Mouse (Mus musculus) right cerebral cortex, postnatal 14 days (tissue): ENCODE measurements at regions not wholly inside any gene's neighbourhood (a gene's known extent, or its start where the extent isn't known, plus 50 kb on each side); places are given as distances from the start of the nearest gene placed in this dataset.

Experiments used
- DNase-seq: peaks from one replicate; pipeline ENCODE4 v3.0.0; 2022

- DNase-seq = no peak
Measured at GRCm38 (mm10) chr7:113621316-113621715, 107.7 kb downstream of the Far1 start.

DNA sequence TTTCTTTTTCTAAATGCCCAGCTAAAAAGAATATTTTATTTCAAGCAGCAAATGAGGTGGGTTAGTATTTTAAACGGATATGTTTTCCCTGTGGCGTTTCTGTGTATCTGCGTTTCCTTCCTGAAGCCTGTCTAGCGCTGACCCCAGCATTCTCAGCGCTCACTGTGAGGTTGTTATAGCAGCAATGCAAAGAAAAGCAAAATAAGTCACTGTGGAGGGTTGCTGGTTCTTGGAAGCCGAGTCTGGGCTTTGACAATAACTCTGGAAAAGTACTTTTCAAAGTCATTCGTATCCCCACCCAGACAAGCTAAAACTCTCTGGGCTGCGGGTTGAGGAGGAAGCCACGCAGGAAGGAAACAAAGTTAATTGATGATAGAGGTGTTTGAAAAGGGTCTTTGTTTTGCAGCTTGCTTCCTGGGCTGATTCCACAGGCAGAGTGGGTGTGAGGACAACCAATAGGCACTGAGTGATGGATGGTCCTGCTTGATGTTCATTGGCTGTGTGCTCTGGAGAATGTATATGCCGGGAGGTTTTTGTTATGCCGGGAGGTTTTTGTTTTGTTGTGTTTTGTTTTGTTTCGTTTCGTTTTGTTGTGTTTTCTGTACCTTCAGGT lies 108.4 kb downstream of the Far1 start:
- DNase-seq = no peak

DNA sequence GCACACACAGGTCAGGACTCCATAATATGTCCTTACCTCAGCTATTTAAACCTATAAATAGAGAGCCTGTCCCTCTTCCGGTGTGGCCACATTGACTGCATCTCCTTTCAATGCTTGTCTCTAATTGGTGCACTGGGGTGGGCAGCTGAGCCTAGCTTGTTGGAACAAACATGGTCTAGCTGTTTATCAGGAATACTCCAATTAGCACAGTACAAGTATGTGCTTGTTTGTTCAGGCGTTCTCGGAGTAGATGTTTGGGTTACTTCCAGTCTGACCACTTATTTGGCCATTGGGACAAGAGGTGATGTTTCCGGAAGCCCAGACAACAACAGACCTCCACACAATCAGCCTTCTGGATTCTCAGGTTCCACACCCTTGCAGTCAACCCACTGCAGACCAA lies 109.7 kb downstream of the Far1 start:
- no peak for DNase-seq

- no peak for DNase-seq
Measured at GRCm38 (mm10) chr7:113623962-113624361, 110.3 kb downstream of the Far1 start.

- no peak for DNase-seq
Measured at GRCm38 (mm10) chr7:113626734-113627133, 113.1 kb downstream of the Far1 start.

GRCm38 (mm10) chr7:113637011-113637600 lies 123.5 kb downstream of the Far1 start:
- no peak for DNase-seq

DNA sequence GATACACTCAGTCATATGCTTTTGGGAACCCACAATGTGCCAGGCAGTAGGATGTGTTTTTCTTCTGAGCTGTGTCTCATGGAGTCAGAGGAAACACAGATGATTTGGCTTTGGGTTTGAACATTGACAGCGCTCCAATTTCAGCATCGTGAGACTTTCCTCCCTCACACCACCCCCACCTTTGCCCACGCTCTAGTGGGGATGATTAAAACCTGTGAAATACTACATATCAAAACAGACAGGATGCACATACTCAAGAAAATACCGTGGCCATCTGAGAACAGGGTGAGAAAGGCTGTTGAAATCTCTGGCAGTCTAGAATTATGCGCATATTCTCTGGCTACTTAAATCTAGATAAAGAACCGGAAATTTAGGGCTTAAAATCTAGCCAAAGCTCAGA lies 124.5 kb downstream of the Far1 start:
- peak; percentile 35 for DNase-seq

- DNase-seq = no peak
Measured at GRCm38 (mm10) chr7:113642540-113642939, 123.3 kb upstream of the Spon1 start.

DNA sequence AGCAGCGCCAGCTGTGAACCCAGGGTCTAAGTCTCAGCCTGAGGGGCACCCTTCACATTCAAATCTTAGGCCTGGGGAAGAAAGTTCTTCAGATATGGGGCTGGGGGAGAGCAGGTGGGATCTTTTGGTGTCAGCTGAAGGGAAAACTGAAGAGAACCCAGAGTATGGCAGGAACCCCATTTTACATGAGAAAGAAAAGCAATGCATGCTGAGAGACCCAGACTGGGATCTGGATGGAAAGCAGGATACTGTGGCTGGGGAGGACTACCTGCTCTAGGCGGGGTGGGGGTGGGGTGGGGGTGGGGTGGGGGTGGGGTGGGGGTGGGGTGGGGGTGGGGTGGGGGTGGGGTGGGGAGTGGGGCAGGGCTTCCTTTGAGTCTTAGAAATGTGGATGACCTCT lies 115.2 kb upstream of the Spon1 start:
- no peak for DNase-seq

DNA sequence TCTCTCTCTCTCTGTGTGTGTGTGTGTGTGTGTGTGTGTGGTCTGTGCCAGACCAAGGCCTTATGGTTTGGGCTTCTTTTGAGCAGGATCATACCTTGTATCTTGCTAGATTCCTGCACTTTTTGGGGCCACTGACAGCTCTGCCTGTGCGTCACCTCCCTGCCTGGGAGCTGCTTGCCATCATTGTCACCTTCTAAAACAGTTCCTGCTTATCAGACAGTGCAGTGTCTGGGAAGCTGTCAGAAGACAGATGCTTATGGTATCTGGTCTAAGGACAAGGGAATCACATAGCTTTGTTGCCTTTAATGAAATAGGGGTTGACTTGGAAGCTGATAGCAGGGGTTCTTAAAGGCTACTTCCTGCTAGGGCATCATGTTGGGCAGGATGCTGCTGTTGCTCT lies 114.1 kb upstream of the Spon1 start:
- DNase-seq = no peak

DNA sequence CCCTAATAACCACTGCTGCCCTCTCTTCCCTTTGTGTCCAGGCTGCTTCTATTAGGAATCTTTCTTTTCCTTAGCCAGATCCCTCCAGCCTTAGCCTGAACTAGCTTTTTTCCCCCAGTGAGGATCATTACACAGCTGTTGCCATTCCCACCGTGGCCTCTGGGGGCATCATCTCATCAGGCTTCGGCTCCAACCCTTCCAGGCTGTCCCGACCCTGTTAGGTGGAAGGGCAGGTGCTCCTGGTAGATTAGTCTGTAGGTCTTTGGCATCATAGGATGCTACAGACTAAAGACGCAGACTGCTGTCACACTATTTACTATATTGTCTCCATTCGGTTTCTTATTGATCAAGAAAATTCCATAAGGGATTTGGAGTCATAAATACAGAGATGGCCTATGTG lies 112.7 kb upstream of the Spon1 start:
- peak; percentile 55 for DNase-seq

GRCm38 (mm10) chr7:113655336-113655735 lies 110.5 kb upstream of the Spon1 start:
- no peak for DNase-seq

GRCm38 (mm10) chr7:113672779-113673595 lies 92.8 kb upstream of the Spon1 start:
- DNase-seq = no peak

- peak; percentile 23 for DNase-seq
Measured at GRCm38 (mm10) chr7:113673596-113673956, 92.2 kb upstream of the Spon1 start.

GRCm38 (mm10) chr7:113682271-113682670 lies 83.5 kb upstream of the Spon1 start:
- no peak for DNase-seq

DNA sequence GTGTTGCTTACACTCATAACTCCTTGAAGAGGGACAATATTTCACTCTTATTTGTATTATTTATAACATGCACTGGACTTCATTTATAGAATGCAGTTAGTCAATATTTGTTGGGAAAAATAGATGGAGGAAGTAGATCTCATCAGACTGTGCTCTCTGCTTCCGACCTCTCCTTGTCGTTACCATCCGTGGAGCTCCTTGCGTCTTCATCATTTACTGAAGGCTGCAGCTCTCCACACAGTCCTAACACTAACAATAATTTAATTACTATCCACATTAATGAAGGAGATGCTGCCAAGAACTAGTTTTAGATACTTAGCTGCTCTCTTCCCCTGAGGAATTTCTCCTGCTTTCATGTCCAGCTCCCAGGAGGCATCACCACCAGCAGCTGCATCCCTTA lies 80.4 kb upstream of the Spon1 start:
- DNase-seq = no peak

DNA sequence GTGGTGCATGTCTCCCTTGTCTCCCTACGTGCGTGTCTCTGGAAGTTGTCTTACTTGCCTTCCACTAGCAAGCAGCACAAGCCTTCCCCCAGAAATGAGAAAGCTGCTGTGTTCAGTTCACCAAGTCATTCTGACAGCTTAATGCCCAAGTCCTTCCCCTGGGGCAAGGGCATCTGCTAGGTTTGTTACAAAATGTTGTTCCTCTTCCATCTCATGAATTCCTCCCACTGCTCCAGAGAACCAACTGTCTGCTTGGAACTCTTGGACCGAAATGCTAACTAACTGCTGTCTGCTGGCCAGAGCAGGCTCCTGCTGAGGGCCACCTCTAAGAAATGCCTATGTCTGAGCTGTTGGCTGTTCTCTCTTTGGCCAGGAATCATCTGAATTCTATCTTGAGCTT lies 79.3 kb upstream of the Spon1 start:
- DNase-seq = no peak

- DNase-seq = no peak
Measured at GRCm38 (mm10) chr7:113687566-113687965, 78.2 kb upstream of the Spon1 start.

DNA sequence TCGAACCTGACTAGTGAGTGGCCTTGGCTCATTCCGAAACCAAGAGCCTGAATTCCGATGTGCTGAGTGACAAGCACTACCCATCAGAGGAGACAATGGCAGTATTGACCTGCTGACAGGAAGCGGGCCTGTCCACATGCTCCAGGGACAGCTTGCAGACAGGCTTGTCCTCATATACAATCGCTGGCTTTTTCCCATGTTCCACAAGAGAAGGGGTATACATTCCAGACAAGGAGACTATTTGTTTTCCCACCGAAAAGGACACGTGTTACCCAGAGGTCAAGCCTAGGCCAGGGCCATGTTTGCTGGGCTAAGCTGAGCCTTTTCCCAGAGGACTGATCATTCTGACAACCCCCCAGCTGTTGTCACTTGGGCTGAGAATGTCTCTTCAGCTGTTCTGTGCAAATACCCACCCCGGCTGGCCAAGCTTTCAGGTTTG lies 77.5 kb upstream of the Spon1 start:
- DNase-seq = no peak

DNA sequence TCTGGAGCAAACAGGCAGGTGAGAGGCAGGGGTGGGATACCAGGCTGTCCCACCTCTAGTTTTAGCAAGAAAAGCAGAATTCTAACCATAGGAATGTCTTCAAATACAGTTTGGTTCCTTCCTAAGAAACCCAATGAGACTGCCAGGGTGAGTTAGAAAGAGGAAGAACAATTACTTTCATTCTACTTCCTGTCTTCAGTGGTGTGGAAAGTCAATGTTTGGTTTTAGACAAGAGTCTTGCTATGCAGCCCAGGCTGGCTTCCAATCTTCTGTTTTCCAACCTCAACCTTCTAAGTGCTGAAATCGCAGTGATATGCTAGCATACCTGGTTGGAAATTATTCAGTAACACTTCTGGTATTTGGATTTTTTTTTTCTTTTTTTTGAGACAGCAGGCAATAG lies 77.1 kb upstream of the Spon1 start:
- DNase-seq = no peak

- DNase-seq = no peak
Measured at GRCm38 (mm10) chr7:113689131-113689530, 76.7 kb upstream of the Spon1 start.

DNA sequence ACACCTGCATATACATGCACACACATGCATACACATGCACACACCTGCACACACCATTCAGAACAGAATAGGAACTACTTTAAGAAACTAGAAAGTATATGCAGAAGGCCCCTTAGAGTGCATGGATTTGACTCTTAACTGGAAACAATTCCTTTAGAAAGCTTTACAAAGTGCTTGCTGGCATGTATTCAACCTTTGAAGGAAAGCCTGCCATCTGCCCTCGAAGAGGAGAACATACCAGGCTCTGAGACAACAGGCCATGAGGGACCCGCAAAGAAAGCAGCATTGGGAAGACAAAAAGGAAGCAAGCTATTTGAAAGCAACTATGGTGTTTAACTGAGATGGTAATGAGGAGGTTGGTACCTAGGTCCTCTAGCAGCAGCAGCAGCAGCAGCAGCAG lies 74.0 kb upstream of the Spon1 start:
- DNase-seq = no peak

GRCm38 (mm10) chr7:113693526-113693925 lies 72.3 kb upstream of the Spon1 start:
- DNase-seq = no peak

GRCm38 (mm10) chr7:113694466-113694865 lies 71.3 kb upstream of the Spon1 start:
- no peak for DNase-seq
